Mouse (Mus musculus): Measurements from ENCODE around the gene Hist3h2ba. TPM values are rescaled to one million over a fixed set of nuclear protein-coding genes. Genes with fewer than 3 reads are reported as not detected.

Gene Hist3h2ba
- polyA plus RNA-seq, 1 experiment from 2014 or later: 17.9 TPM

Small RNAs within 50 kb of the gene (microRNA-seq; reads per million reads assigned to microRNA genes)
- not detected for gene Gm44313

Other genes starting within 250 kb of the Hist3h2ba start
- not detected in 2 replicates for gene Olfr319, start 249.8 kb upstream of the Hist3h2ba start, polyA plus RNA-seq (2015; fragmentation: Nextera tagmentation; extraction: Ambion mirVana)
- gene Olfr318, start 224.9 kb upstream of the Hist3h2ba start, polyA plus RNA-seq (2015; fragmentation: Nextera tagmentation; extraction: Ambion mirVana): not detected in 2 replicates
- not detected in 2 replicates for gene Olfr317, start 209.7 kb upstream of the Hist3h2ba start, polyA plus RNA-seq (2015; fragmentation: Nextera tagmentation; extraction: Ambion mirVana)
- gene Olfr316, start 196.2 kb upstream of the Hist3h2ba start, polyA plus RNA-seq (2015; fragmentation: Nextera tagmentation; extraction: Ambion mirVana): not detected in 2 replicates
- not detected in 2 replicates for gene Olfr315, start 175.7 kb upstream of the Hist3h2ba start, polyA plus RNA-seq (2015; fragmentation: Nextera tagmentation; extraction: Ambion mirVana)
- not detected in 2 replicates for gene Olfr314, start 166.0 kb upstream of the Hist3h2ba start, polyA plus RNA-seq (2015; fragmentation: Nextera tagmentation; extraction: Ambion mirVana)
- gene Fam183b, start 147.0 kb upstream of the Hist3h2ba start, polyA plus RNA-seq (2015; fragmentation: Nextera tagmentation; extraction: Ambion mirVana): 0.17 TPM in 1 of 2 replicates, not detected in the other
- gene Olfr313, start 133.9 kb upstream of the Hist3h2ba start, polyA plus RNA-seq (2015; fragmentation: Nextera tagmentation; extraction: Ambion mirVana): not detected in 2 replicates
- not detected in 2 replicates for gene Olfr312, start 119.7 kb upstream of the Hist3h2ba start, polyA plus RNA-seq (2015; fragmentation: Nextera tagmentation; extraction: Ambion mirVana)
- not detected in 2 replicates for gene Olfr311, start 109.7 kb upstream of the Hist3h2ba start, polyA plus RNA-seq (2015; fragmentation: Nextera tagmentation; extraction: Ambion mirVana)
- gene Gm12258, start 101.8 kb upstream of the Hist3h2ba start, polyA plus RNA-seq (2015; fragmentation: Nextera tagmentation; extraction: Ambion mirVana): 1.5 and 2.3 TPM in 2 replicates
- 2.2 and 2.3 TPM in 2 replicates for gene 2810021J22Rik, start 81.7 kb upstream of the Hist3h2ba start, polyA plus RNA-seq (2015; fragmentation: Nextera tagmentation; extraction: Ambion mirVana)
- gene Zfp39, start 44.7 kb upstream of the Hist3h2ba start, polyA plus RNA-seq (2015; fragmentation: Nextera tagmentation; extraction: Ambion mirVana): 4.2 and 5.6 TPM in 2 replicates
- 14.1 and 14.3 TPM in 2 replicates for gene Btnl10, start 31.0 kb upstream of the Hist3h2ba start, polyA plus RNA-seq (2015; fragmentation: Nextera tagmentation; extraction: Ambion mirVana)
- 74.5 and 81.7 TPM in 2 replicates for gene Rnf187, start 10.0 kb upstream of the Hist3h2ba start, polyA plus RNA-seq (2015; fragmentation: Nextera tagmentation; extraction: Ambion mirVana)
- 21.2 and 24.4 TPM in 2 replicates for gene Hist3h2a, start 5.8 kb downstream of the Hist3h2ba start, polyA plus RNA-seq (2015; fragmentation: Nextera tagmentation; extraction: Ambion mirVana)
- 0.15 and 0.19 TPM in 2 replicates for gene Trim17, start 5.8 kb downstream of the Hist3h2ba start, polyA plus RNA-seq (2015; fragmentation: Nextera tagmentation; extraction: Ambion mirVana)
- 8.2 and 8.7 TPM in 2 replicates for gene Trim11, start 29.2 kb downstream of the Hist3h2ba start, polyA plus RNA-seq (2015; fragmentation: Nextera tagmentation; extraction: Ambion mirVana)
- 0.12 and 0.34 TPM in 2 replicates for gene Obscn, start 187.5 kb downstream of the Hist3h2ba start, polyA plus RNA-seq (2015; fragmentation: Nextera tagmentation; extraction: Ambion mirVana)
- 12.8 and 13.3 TPM in 2 replicates for gene Iba57, start 214.8 kb downstream of the Hist3h2ba start, polyA plus RNA-seq (2015; fragmentation: Nextera tagmentation; extraction: Ambion mirVana)
- 0.08 and 0.20 TPM in 2 replicates for gene Gjc2, start 234.3 kb downstream of the Hist3h2ba start, polyA plus RNA-seq (2015; fragmentation: Nextera tagmentation; extraction: Ambion mirVana)
- 55.0 TPM in 2 replicates for gene Guk1, start 243.3 kb downstream of the Hist3h2ba start, polyA plus RNA-seq (2015; fragmentation: Nextera tagmentation; extraction: Ambion mirVana)

Data from liver, embryonic 16.5 days (tissue).